Mouse (Mus musculus) testis, postnatal 14 days (tissue): ENCODE measurements at regions not wholly inside any gene's neighbourhood (a gene's known extent, or its start where the extent isn't known, plus 50 kb on each side); places are given as distances from the start of the nearest gene placed in this dataset.

Source experiments
- DNase-seq: peaks from one replicate; pipeline ENCODE4 v3.0.0; 2021; ENCODE audit warnings: low spot score

- DNase-seq, result no peak
Observed at GRCm38 (mm10) chr12:32735224-32735623, 84.1 kb upstream of the Nampt start.

GRCm38 (mm10) chr12:32741465-32741864 lies 77.9 kb upstream of the Nampt start:
- DNase-seq, result no peak

- no peak for DNase-seq
Observed at GRCm38 (mm10) chr12:32757441-32758119, 61.8 kb upstream of the Nampt start.

- DNase-seq, result no peak
Observed at GRCm38 (mm10) chr12:32758150-32758549, 61.2 kb upstream of the Nampt start.

GRCm38 (mm10) chr12:32760627-32761026 lies 58.7 kb upstream of the Nampt start:
- DNase-seq, result no peak

GRCm38 (mm10) chr12:32761055-32761454 lies 58.3 kb upstream of the Nampt start:
- no peak for DNase-seq

- no peak for DNase-seq
Observed at GRCm38 (mm10) chr12:32764271-32764670, 55.1 kb upstream of the Nampt start.

GRCm38 (mm10) chr12:32764747-32765146 lies 54.6 kb upstream of the Nampt start:
- no peak for DNase-seq

GRCm38 (mm10) chr12:32765861-32766260 lies 53.5 kb upstream of the Nampt start:
- DNase-seq, result no peak

- no peak for DNase-seq
Observed at GRCm38 (mm10) chr12:32766575-32766974, 52.8 kb upstream of the Nampt start.

GRCm38 (mm10) chr12:32767206-32768081 lies 51.9 kb upstream of the Nampt start:
- no peak for DNase-seq

- DNase-seq, result no peak
Observed at GRCm38 (mm10) chr12:32768082-32768743, 51.1 kb upstream of the Nampt start.

GRCm38 (mm10) chr12:32768744-32769535 lies 50.4 kb upstream of the Nampt start:
- no peak for DNase-seq
